Mouse (Mus musculus): ENCODE measurements at regions not wholly inside any gene's neighbourhood (a gene's known extent, or its start where the extent isn't known, plus 50 kb on each side); places are given as distances from the start of the nearest gene placed in this dataset.

DNA sequence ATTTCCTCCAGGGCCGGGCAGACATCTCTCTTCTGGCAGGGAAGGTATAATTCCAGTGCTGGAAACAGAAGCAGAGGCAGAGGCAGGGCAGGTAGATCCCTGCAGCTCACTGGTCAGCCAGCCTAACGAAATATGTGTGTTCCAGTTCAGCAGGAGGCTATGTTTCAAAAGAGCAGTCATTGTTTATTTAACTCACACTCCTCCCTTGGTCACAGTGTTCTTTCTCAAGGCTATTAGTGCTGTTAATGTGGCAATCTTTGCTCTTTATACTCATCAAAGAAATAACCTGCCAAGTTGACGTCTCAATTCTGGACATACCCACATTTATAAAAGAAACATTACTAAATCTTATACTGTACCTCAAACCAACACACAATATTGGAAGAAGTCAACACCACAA lies 253.3 kb upstream of the Adgrl3 start:
- 80% methylated on average over 3 of the region's 3 CpGs for WGBS
- no peak overlapping the region for H3K9ac ChIP-seq (ENCODE audit: low read length)
- ATAC-seq (ENCODE audit: low FRiP score) (no peak), DNase-seq (ENCODE audit: low spot score, missing footprints) (no peak)
- no peak overlapping the region for H3K27ac ChIP-seq (ENCODE audit: low read depth, low read length)
- H3K4me2 ChIP-seq: no peak overlapping the region
- no peaks in the 10 kb centered on the region for H3K9me3 ChIP-seq (ENCODE audit: control insufficient read depth, low read length)
- H3K4me1 ChIP-seq (ENCODE audit: control insufficient read depth, insufficient read depth, low read length): no peaks in the 10 kb centered on the region
- no peaks in the 10 kb centered on the region for H3K27me3 ChIP-seq (ENCODE audit: control insufficient read depth, insufficient read depth, low read length)
- no peaks in the 10 kb centered on the region for H3K36me3 ChIP-seq (ENCODE audit: control insufficient read depth, insufficient read depth, low read length)
- no peak overlapping the region for H3K4me3 ChIP-seq (ENCODE audit: low read depth, low read length)

DNA sequence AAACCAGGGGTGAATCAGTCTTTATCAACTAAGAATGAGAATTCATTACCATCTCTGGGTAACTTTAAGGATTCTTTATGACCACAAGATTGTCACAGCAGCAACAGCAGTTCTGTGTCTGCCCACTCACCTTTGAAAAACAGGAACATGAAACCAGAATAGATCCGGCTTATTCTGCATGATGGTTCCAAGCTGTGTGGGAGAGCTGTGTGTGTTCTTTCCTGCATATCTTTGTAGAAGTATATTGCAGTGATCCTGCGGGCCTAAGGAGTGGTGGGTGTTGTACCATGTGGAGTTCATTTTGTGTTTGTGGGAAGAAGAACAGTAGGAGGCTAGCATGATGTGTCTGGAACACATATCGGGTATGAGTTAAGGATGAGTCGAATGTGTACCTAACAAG lies 236.0 kb upstream of the Adgrl3 start:
- ATAC-seq (ENCODE audit: low FRiP score) (no peak), DNase-seq (ENCODE audit: low spot score, missing footprints) (no peak)
- Histone ChIP-seq H3K9me3 (ENCODE audit: control insufficient read depth, low read length) (no peaks in the 10 kb centered on the region), H3K4me1 (ENCODE audit: control insufficient read depth, insufficient read depth, low read length) (no peaks in the 10 kb centered on the region), H3K27me3 (ENCODE audit: control insufficient read depth, insufficient read depth, low read length) (no peaks in the 10 kb centered on the region), H3K27ac (ENCODE audit: low read depth, low read length) (no peak overlapping the region), H3K4me2 (no peak overlapping the region), H3K4me3 (ENCODE audit: low read depth, low read length) (no peak overlapping the region), H3K36me3 (ENCODE audit: control insufficient read depth, insufficient read depth, low read length) (no peaks in the 10 kb centered on the region), H3K9ac (ENCODE audit: low read length) (no peak overlapping the region)
- 81% methylated on average over 4 of the region's 4 CpGs for WGBS

DNA sequence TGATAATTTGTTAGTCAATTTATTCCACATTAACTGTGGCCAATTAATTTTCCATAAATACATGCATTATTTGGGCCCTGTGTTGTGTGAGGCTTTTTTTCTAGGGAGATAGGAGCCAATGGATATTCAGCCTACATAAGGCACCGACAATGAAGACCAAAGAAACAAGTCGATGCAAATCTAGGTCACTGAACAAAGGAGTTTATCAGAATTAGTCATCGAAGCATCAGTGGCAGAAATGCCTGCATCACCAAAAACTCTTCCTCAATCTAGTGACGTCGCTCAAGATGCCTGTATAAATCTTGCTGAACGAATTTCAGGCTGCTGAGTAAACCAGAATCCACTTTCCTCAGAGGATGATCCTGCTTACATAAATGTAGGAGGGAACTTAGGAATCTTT lies 235.2 kb upstream of the Adgrl3 start:
- H3K9me3 ChIP-seq (ENCODE audit: control insufficient read depth, low read length): no peaks in the 10 kb centered on the region
- H3K4me3 ChIP-seq (ENCODE audit: low read depth, low read length): no peak overlapping the region
- H3K4me2 ChIP-seq: no peak overlapping the region
- H3K36me3 ChIP-seq (ENCODE audit: control insufficient read depth, insufficient read depth, low read length): no peaks in the 10 kb centered on the region
- no peak overlapping the region for H3K27ac ChIP-seq (ENCODE audit: low read depth, low read length)
- no peak for DNase-seq (ENCODE audit: low spot score, missing footprints)
- H3K9ac ChIP-seq (ENCODE audit: low read length): no peak overlapping the region
- no peak for ATAC-seq (ENCODE audit: low FRiP score)
- 89% methylated on average over 6 of the region's 6 CpGs for WGBS
- H3K27me3 ChIP-seq (ENCODE audit: control insufficient read depth, insufficient read depth, low read length): no peaks in the 10 kb centered on the region
- H3K4me1 ChIP-seq (ENCODE audit: control insufficient read depth, insufficient read depth, low read length): no peaks in the 10 kb centered on the region

DNA sequence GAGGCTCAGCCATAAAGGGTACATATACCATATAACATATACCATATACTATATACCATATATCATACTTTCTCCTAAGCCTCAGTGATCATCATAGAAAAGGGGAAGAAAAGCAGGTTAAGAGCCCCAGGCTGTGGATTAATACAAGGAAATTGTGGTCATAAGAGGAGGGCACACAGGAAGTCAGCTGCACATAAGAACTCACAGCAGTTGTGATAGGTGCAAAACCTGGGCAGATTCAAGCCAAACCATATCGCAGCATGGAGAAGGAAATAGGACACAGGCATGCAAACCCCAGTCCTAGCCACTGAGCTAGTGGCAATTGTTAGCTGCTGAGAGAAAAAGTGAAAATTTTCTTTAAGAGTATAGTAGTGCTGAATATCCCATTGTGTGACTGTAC lies 228.3 kb upstream of the Adgrl3 start:
- no peak overlapping the region for H3K27ac ChIP-seq (ENCODE audit: low read depth, low read length)
- H3K9me3 ChIP-seq (ENCODE audit: control insufficient read depth, low read length): no peaks in the 10 kb centered on the region
- no peak for DNase-seq (ENCODE audit: low spot score, missing footprints)
- H3K27me3 ChIP-seq (ENCODE audit: control insufficient read depth, insufficient read depth, low read length): no peaks in the 10 kb centered on the region
- 91% methylated on average over 1 of the region's 1 CpGs for WGBS
- H3K4me3 ChIP-seq (ENCODE audit: low read depth, low read length): no peak overlapping the region
- ATAC-seq (ENCODE audit: low FRiP score): no peak
- no peak overlapping the region for H3K9ac ChIP-seq (ENCODE audit: low read length)
- no peaks in the 10 kb centered on the region for H3K36me3 ChIP-seq (ENCODE audit: control insufficient read depth, insufficient read depth, low read length)
- no peaks in the 10 kb centered on the region for H3K4me1 ChIP-seq (ENCODE audit: control insufficient read depth, insufficient read depth, low read length)
- H3K4me2 ChIP-seq: no peak overlapping the region

DNA sequence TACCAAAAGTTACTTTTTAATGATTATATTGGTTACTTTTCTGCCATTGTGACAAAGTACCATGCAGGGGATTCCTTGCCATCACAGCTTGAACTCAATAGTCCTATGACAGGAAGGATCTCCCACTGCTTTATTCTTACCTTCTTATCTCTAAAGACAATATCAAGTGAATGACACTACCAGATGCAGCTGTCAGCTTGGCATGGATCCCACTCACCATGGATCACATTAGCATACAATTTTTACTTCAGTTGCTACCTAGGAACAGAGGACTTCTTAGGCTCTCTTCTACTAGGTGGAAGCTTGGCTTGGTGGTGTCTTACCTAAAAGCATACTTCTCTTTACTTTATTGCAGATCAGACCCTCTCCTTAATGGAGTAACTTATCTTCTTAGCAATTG lies 220.2 kb upstream of the Adgrl3 start:
- DNase-seq (ENCODE audit: low spot score, missing footprints) (no peak), ATAC-seq (ENCODE audit: low FRiP score) (no peak)
- H3K4me3 ChIP-seq (ENCODE audit: low read depth, low read length): no peak overlapping the region
- H3K4me1 ChIP-seq (ENCODE audit: control insufficient read depth, insufficient read depth, low read length): no peaks in the 10 kb centered on the region
- no peak overlapping the region for H3K4me2 ChIP-seq
- no peak overlapping the region for H3K27ac ChIP-seq (ENCODE audit: low read depth, low read length)
- H3K27me3 ChIP-seq (ENCODE audit: control insufficient read depth, insufficient read depth, low read length): no peaks in the 10 kb centered on the region
- no peaks in the 10 kb centered on the region for H3K36me3 ChIP-seq (ENCODE audit: control insufficient read depth, insufficient read depth, low read length)
- no peak overlapping the region for H3K9ac ChIP-seq (ENCODE audit: low read length)
- H3K9me3 ChIP-seq (ENCODE audit: control insufficient read depth, low read length): no peaks in the 10 kb centered on the region

DNA sequence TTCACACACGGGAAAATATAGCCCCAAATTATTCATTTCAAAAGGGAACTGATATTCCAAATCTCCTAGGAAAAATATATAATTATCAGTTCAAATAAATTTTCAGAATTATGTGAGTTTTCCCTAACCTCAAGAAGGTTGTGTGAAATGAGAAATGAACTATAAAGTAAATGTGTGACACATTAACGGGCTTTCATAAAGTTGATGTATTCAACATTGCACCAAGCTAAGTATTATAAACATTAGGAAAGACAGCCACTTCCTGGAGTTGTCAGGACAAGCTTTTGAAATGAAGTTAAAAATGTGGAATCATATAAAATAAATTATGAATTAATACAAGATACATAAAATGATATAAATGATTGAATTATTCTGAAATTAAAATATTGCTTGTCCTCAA lies 207.0 kb upstream of the Adgrl3 start:
- 96% methylated on average over 2 of the region's 2 CpGs for WGBS

DNA sequence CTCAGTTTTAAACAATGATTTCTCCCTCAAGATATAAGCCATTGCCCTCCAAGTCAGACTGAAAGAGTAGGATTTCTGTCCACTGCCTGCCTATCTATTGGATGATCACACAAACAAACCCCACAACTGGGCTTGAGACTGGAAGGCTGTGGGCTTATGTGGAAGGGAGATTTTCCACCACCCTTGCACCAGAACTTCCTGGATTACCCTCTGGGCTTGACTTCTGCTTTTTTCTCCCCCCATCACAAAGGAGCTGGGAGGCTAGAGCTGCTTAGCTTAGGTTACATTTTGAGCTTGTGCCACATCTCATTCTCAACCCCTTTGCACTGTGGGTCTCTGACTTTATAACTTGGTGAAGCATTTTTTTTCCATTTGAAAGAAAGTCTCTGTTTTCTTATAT lies 200.7 kb upstream of the Adgrl3 start:
- no peaks in the 10 kb centered on the region for H3K36me3 ChIP-seq (ENCODE audit: control insufficient read depth, insufficient read depth, low read length)
- no peak for ATAC-seq (ENCODE audit: low FRiP score)

More for the DNA sequence above, 207.0 kb upstream of the Adgrl3 start:
- no peak for DNase-seq (ENCODE audit: low spot score, missing footprints)
- no peaks in the 10 kb centered on the region for H3K36me3 ChIP-seq (ENCODE audit: control insufficient read depth, insufficient read depth, low read length)
- no peaks in the 10 kb centered on the region for H3K9me3 ChIP-seq (ENCODE audit: control insufficient read depth, low read length)
- no peaks in the 10 kb centered on the region for H3K27me3 ChIP-seq (ENCODE audit: control insufficient read depth, insufficient read depth, low read length)
- no peak overlapping the region for H3K4me2 ChIP-seq
- H3K4me3 ChIP-seq (ENCODE audit: low read depth, low read length): no peak overlapping the region
- no peak for ATAC-seq (ENCODE audit: low FRiP score)
- no peak overlapping the region for H3K9ac ChIP-seq (ENCODE audit: low read length)
- no peaks in the 10 kb centered on the region for H3K4me1 ChIP-seq (ENCODE audit: control insufficient read depth, insufficient read depth, low read length)
- no peak overlapping the region for H3K27ac ChIP-seq (ENCODE audit: low read depth, low read length)

DNA sequence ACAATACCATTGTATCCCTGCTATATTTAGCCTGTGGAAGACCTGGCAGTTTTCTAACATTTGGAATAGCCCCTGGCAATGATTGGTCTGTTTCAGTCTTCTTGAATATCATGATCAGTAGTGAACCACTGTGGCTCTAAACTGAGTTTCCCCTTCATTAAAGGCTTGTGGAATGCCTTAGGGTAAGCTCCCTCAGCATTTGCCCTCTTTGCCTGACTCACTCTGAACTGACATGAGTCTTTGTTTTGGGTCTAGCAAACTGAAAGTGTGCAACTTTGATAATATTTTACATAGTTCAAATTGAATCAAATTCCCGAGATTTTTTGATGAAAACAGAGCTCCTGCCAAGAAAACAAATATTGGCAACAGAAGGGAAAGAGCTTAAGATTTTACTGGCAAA lies 177.4 kb upstream of the Adgrl3 start:
- H3K9me3 ChIP-seq (ENCODE audit: control insufficient read depth, low read length): no peaks in the 10 kb centered on the region
- H3K36me3 ChIP-seq (ENCODE audit: control insufficient read depth, insufficient read depth, low read length): no peaks in the 10 kb centered on the region
- DNase-seq (ENCODE audit: low spot score, missing footprints) (no peak), ATAC-seq (ENCODE audit: low FRiP score) (no peak)
- no peak overlapping the region for H3K27ac ChIP-seq (ENCODE audit: low read depth, low read length)
- no peak overlapping the region for H3K4me2 ChIP-seq
- WGBS: 71% methylated on average over 1 of the region's 1 CpGs
- no peak overlapping the region for H3K4me3 ChIP-seq (ENCODE audit: low read depth, low read length)
- no peak overlapping the region for H3K9ac ChIP-seq (ENCODE audit: low read length)
- no peaks in the 10 kb centered on the region for H3K27me3 ChIP-seq (ENCODE audit: control insufficient read depth, insufficient read depth, low read length)
- H3K4me1 ChIP-seq (ENCODE audit: control insufficient read depth, insufficient read depth, low read length): no peaks in the 10 kb centered on the region

More for the DNA sequence above, 200.7 kb upstream of the Adgrl3 start:
- no peak overlapping the region for H3K4me3 ChIP-seq (ENCODE audit: low read depth, low read length)
- no peaks in the 10 kb centered on the region for H3K27me3 ChIP-seq (ENCODE audit: control insufficient read depth, insufficient read depth, low read length)
- no peak overlapping the region for H3K4me2 ChIP-seq
- H3K27ac ChIP-seq (ENCODE audit: low read depth, low read length): no peak overlapping the region
- H3K9ac ChIP-seq (ENCODE audit: low read length): no peak overlapping the region
- H3K4me1 ChIP-seq (ENCODE audit: control insufficient read depth, insufficient read depth, low read length): no peaks in the 10 kb centered on the region
- no peaks in the 10 kb centered on the region for H3K9me3 ChIP-seq (ENCODE audit: control insufficient read depth, low read length)
- no peak for DNase-seq (ENCODE audit: low spot score, missing footprints)

DNA sequence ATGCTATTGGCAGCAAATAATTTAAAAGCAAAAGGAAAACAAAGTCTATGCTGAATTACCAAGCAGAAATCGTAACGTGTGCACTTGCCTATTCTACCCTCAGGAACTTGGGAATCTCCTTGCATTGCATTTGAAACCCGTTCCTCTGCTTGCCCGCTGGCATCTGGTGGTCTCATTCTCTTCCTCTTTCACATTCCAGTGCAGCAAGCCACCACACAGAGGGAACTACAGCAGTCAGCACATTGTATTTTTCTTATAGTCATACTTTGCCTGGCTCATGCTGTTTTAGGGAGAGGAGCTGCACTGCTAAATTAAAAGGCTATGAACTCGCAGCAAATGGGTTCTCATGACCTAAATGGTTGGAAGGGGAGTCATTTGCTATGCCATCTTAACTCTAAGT lies 164.9 kb upstream of the Adgrl3 start:
- Histone ChIP-seq H3K4me1 (ENCODE audit: control insufficient read depth, insufficient read depth, low read length) (no peaks in the 10 kb centered on the region), H3K9ac (ENCODE audit: low read length) (no peak overlapping the region), H3K27me3 (ENCODE audit: control insufficient read depth, insufficient read depth, low read length) (no peaks in the 10 kb centered on the region), H3K9me3 (ENCODE audit: control insufficient read depth, low read length) (no peaks in the 10 kb centered on the region), H3K4me2 (no peak overlapping the region), H3K36me3 (ENCODE audit: control insufficient read depth, insufficient read depth, low read length) (no peaks in the 10 kb centered on the region), H3K27ac (ENCODE audit: low read depth, low read length) (no peak overlapping the region), H3K4me3 (ENCODE audit: low read depth, low read length) (no peak overlapping the region)
- DNase-seq (ENCODE audit: low spot score, missing footprints) (no peak), ATAC-seq (ENCODE audit: low FRiP score) (no peak)
- WGBS: 83% methylated on average over 5 of the region's 5 CpGs

DNA sequence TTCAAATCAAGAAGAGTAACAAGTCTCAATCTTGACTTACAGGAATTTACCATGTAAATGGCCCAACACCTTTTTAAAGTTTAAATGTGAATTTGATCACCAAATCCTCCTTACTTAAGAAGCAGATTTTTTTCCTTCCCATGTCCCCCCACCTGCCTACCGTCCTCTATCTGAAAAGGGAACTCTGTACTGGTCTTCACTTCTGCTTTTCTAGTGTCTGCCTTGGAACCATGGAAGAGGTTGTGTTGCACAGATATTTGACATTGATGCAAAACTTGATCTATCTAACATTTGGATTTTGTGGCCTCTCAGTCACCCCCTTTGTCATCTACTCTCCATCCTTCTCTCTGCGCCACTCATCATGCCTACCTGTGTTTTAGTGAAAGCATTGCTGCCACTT lies 143.3 kb upstream of the Adgrl3 start:
- no peak overlapping the region for H3K4me3 ChIP-seq (ENCODE audit: low read depth, low read length)
- DNase-seq (ENCODE audit: low spot score, missing footprints): no peak
- no peaks in the 10 kb centered on the region for H3K9me3 ChIP-seq (ENCODE audit: control insufficient read depth, low read length)
- no peaks in the 10 kb centered on the region for H3K36me3 ChIP-seq (ENCODE audit: control insufficient read depth, insufficient read depth, low read length)
- no peaks in the 10 kb centered on the region for H3K4me1 ChIP-seq (ENCODE audit: control insufficient read depth, insufficient read depth, low read length)
- 95% methylated on average over 2 of the region's 2 CpGs for WGBS
- no peak overlapping the region for H3K27ac ChIP-seq (ENCODE audit: low read depth, low read length)
- H3K4me2 ChIP-seq: no peak overlapping the region
- no peaks in the 10 kb centered on the region for H3K27me3 ChIP-seq (ENCODE audit: control insufficient read depth, insufficient read depth, low read length)
- no peak overlapping the region for H3K9ac ChIP-seq (ENCODE audit: low read length)
- no peak for ATAC-seq (ENCODE audit: low FRiP score)
